Mouse (Mus musculus) limb, embryonic 15.5 days (tissue): Measurements from ENCODE around the gene Tcf12. TPM values are rescaled to one million over a fixed set of nuclear protein-coding genes. Genes with fewer than 3 reads are reported as not detected.

Experiments
- ATAC-seq: fragments of 200-750 bp; cut with Nextera tagmentation; 2 replicates; pipeline ENCODE4 v1.8.0; 2017; ENCODE audit warnings: low read depth, moderate TSS enrichment; ENCODE audit not compliant: insufficient number of reproducible peaks, low FRiP score, low TSS enrichment
- H3K27ac ChIP-seq: fragments of 300-500 bp; sonication (generic); 2 replicates; pipeline ENCODE4 v1.5.1; 2015; ENCODE audit warnings: moderate library complexity, mild to moderate bottlenecking, inconsistent platforms
- H3K27me3 ChIP-seq: fragments of 300-500 bp; sonication (generic); 2 replicates; pipeline ENCODE4 v1.6.1; 2015; ENCODE audit warnings: inconsistent platforms
- H3K36me3 ChIP-seq: fragments of 300-500 bp; sonication (generic); 2 replicates; pipeline ENCODE4 v1.6.1; 2015; ENCODE audit warnings: inconsistent platforms
- H3K4me1 ChIP-seq: fragments of 300-500 bp; sonication (generic); 2 replicates; pipeline ENCODE4 v1.6.1; 2015; ENCODE audit warnings: inconsistent platforms
- H3K4me2 ChIP-seq: fragments of 300-500 bp; sonication (generic); 2 replicates; pipeline ENCODE4 v1.6.1; 2015; ENCODE audit warnings: mild to moderate bottlenecking, inconsistent platforms
- H3K4me3 ChIP-seq: fragments of 300-500 bp; sonication (generic); 2 replicates; pipeline ENCODE4 v1.5.1; 2015; ENCODE audit warnings: mild to moderate bottlenecking, inconsistent platforms
- H3K9ac ChIP-seq: fragments of 300-500 bp; sonication (generic); 2 replicates; pipeline ENCODE4 v1.6.1; 2015; ENCODE audit warnings: inconsistent platforms
- H3K9me3 ChIP-seq: fragments of 300-500 bp; sonication (generic); 2 replicates; pipeline ENCODE4 v1.6.1; 2016; ENCODE audit warnings: inconsistent platforms
- WGBS: fragments of 180-500 bp; shearing (Covaris S2); methylation state at CpG from one replicate; pipeline ENCODE4 v1.1.7; 2015; 5-methylcytosine and 5-hydroxymethylcytosine counted together
- polyA plus RNA-seq: library from polyadenylated mRNA; unstranded; fragments of >200 nt; fragmentation: Nextera tagmentation; extraction: Ambion mirVana; gene quantifications from 2 replicates; pipeline ENCODE4 v1.2.1, GENCODE M21; 2015

The Tcf12 gene
- polyA plus RNA-seq, 1 experiment from 2014 or later, result 90.4 TPM

DNA sequence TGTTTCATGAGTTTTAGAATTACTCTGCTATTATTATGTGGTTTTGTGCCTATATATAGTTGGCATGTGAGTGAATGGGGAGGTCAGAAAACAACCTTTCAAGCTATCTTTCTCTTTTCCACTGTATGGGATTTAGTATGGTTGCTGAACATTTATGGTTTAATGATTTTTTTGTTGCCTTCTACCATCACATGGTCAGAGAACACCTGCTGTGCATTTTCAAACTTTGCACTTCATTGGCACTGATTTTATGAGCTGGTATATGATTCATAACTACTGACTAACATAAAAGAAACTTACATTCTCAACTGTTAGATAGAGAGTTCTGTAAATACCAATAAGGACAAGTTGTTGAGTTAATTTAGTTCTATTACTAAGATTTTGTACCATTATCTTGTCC, 171.7 kb downstream of the Tcf12 start:
- H3K4me1 ChIP-seq, result no peaks in the 10 kb centered on the region
- H3K36me3 ChIP-seq, result no peaks in the 10 kb centered on the region
- H3K4me2 ChIP-seq, result no peak overlapping the region
- no peak overlapping the region for H3K4me3 ChIP-seq
- ATAC-seq, result no peak
- no peak overlapping the region for H3K27ac ChIP-seq
- no peaks in the 10 kb centered on the region for H3K27me3 ChIP-seq
- H3K9me3 ChIP-seq, result no peaks in the 10 kb centered on the region
- no peak overlapping the region for H3K9ac ChIP-seq

DNA sequence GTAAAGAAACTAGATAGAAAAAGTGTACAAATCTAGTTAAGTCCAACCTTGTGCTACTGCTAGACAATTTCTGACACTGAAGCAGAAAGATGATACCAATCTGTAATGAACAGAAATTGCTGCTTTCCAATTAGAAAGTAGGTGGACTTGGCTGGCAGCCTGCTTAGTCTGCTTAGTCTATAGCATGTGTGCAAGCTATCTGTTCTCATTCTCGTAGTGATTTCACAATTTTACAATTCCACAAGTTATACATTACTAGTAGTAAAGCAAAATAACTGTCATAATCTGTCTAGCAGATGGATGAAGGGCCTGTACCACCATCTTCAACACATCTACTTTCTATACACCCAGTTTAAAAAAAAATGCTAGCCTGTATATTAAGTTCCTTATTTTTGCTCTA, 175.5 kb downstream of the Tcf12 start:
- Histone ChIP-seq H3K4me1 (no peaks in the 10 kb centered on the region), H3K27ac (no peak overlapping the region), H3K36me3 (no peaks in the 10 kb centered on the region), H3K27me3 (no peaks in the 10 kb centered on the region), H3K9me3 (no peaks in the 10 kb centered on the region), H3K4me3 (no peak overlapping the region), H3K4me2 (no peak overlapping the region), H3K9ac (no peak overlapping the region)
- 41% methylated on average over 1 of the region's 1 CpGs for WGBS
- no peak for ATAC-seq

DNA sequence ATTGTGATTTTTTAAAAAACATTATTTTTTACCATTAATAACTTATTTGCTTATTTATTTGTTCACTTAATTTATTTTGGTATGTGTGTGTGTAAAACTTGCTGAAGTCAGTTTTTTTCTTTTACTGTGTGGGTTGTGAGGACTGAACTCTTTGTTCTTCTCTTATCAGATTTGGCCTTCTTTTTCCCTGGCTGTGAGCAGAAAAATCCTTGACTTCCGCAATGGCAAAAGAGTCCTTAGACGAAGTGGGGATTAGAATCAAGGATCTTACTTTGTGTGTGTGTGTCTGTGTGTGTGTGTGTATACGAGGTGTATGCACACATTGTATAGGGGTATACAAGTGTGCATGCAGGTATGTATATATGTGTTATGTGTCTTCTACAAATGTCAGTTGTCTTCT, 176.8 kb downstream of the Tcf12 start:
- WGBS, result 86% methylated on average over 3 of the region's 3 CpGs
- H3K27ac ChIP-seq, result no peak overlapping the region
- H3K4me3 ChIP-seq, result no peak overlapping the region
- no peaks in the 10 kb centered on the region for H3K27me3 ChIP-seq
- ATAC-seq, result no peak
- no peaks in the 10 kb centered on the region for H3K4me1 ChIP-seq
- no peak overlapping the region for H3K4me2 ChIP-seq
- no peaks in the 10 kb centered on the region for H3K36me3 ChIP-seq
- H3K9me3 ChIP-seq, result no peaks in the 10 kb centered on the region
- H3K9ac ChIP-seq, result no peak overlapping the region

DNA sequence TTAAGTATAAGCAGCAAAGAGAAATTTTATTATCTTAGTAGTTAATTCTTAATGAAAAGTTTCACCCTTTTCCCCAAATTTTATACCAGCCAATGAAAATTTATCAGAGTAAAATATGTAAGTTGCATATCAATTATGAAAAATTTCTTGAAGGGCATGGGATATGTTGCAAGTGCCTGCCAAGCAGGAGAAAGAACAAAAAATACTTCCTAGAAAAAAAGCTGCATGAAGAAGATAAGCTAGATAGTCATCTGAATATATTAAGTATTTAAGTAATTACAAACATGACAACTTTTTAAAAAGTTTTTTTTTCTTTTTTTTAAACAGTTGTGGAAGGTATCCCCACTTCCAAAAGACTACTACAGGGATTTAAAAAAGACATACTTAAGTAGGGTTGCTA, 179.7 kb downstream of the Tcf12 start:
- Histone ChIP-seq H3K27me3 (no peaks in the 10 kb centered on the region), H3K9me3 (no peaks in the 10 kb centered on the region), H3K9ac (no peak overlapping the region), H3K4me3 (no peak overlapping the region), H3K4me1 (no peaks in the 10 kb centered on the region), H3K27ac (no peak overlapping the region), H3K4me2 (no peak overlapping the region), H3K36me3 (no peaks in the 10 kb centered on the region)
- ATAC-seq, result no peak

DNA sequence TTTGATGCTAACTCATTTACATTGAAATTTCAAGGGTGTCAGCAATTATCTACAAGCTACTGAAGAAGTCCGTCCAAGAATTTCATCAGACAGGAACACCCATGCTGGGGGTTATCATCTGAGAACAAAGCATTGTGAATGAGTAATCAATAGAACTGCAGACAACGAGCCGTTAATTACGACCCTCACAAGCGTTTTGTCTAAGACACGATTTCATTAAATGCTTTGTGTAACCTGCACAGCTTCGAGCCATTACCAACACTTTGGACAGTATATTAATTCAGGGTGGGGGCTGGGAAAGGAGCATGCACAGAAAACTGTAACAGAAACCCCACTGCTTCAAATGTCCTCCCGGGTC, 180.3 kb downstream of the Tcf12 start:
- no peak overlapping the region for H3K27ac ChIP-seq
- no peak overlapping the region for H3K4me2 ChIP-seq
- H3K36me3 ChIP-seq, result no peaks in the 10 kb centered on the region
- no peaks in the 10 kb centered on the region for H3K9me3 ChIP-seq
- no peaks in the 10 kb centered on the region for H3K27me3 ChIP-seq
- no peaks in the 10 kb centered on the region for H3K4me1 ChIP-seq
- no peak overlapping the region for H3K9ac ChIP-seq
- no peak for ATAC-seq
- 69% methylated on average over 8 of the region's 8 CpGs for WGBS
- H3K4me3 ChIP-seq, result no peak overlapping the region

DNA sequence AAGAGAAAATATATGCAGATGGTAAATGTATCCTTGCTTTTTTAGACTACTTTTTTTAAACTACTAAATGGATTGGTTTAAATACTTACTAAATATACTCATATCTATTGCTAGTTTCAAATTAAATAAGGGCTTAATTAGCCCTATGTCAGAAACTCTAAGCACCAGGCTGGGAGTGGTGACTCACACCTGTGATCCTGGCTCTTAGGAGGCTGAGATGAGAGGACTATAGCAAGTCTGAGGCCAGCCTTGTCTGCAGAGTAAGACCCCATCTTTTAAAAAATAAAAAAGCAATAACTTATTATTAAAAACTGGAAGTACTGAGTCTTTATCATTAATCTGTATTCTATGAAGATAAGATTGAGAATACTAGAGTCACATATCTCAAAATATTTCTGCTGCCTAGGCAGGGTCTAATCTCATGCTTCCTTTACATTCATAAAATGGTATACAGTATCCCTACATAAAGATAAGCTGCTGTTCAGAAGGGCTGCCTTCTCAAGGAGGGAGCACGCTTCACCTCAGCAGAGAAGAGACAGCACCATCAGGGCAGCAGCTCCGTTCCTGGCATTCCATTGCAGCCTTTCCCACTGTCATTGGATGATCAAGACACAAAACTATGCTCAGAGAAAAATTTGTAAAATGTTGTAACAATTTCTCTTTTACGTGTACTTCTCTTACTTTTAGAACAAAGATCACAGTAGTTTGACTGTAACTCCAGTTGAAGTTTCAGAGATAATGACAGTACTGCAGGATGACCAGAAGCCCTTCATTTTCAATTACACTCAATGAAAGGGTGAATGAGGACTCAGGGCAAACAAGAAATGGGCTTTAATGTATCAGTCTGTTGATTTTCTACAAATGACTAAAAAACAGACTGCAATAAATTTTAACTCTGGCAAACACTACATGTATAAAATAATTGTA, 181.0 kb downstream of the Tcf12 start:
- Histone ChIP-seq H3K9me3 (no peaks in the 10 kb centered on the region), H3K36me3 (no peaks in the 10 kb centered on the region), H3K4me2 (no peak overlapping the region), H3K27me3 (no peaks in the 10 kb centered on the region), H3K4me3 (no peak overlapping the region), H3K4me1 (no peaks in the 10 kb centered on the region), H3K27ac (no peak overlapping the region), H3K9ac (no peak overlapping the region)
- WGBS, result 68% methylated on average over 3 of the region's 3 CpGs
- ATAC-seq, result no peak

DNA sequence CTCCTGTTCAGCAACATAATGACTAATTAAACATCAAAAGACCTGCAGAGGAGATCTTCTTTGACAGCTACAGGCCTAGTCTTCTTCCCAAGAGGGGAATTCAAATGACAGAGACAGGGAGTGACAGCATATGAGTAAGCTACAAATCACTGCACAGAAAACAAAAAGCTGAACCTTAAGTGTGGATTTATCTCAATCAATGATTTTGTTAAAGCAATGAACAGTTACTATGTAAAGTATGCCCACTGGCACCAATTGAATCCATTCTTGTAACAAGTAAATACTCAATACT, 195.1 kb downstream of the Tcf12 start:
- Histone ChIP-seq H3K27me3 (no peaks in the 10 kb centered on the region), H3K9ac (no peak overlapping the region), H3K4me1 (no peaks in the 10 kb centered on the region), H3K27ac (no peak overlapping the region), H3K9me3 (no peaks in the 10 kb centered on the region), H3K4me3 (no peak overlapping the region), H3K36me3 (0 out of 2 replicates have a peak, but pooled peaks cover 3% of the 10 kb centered on the region), H3K4me2 (no peak overlapping the region)
- no peak for ATAC-seq

DNA sequence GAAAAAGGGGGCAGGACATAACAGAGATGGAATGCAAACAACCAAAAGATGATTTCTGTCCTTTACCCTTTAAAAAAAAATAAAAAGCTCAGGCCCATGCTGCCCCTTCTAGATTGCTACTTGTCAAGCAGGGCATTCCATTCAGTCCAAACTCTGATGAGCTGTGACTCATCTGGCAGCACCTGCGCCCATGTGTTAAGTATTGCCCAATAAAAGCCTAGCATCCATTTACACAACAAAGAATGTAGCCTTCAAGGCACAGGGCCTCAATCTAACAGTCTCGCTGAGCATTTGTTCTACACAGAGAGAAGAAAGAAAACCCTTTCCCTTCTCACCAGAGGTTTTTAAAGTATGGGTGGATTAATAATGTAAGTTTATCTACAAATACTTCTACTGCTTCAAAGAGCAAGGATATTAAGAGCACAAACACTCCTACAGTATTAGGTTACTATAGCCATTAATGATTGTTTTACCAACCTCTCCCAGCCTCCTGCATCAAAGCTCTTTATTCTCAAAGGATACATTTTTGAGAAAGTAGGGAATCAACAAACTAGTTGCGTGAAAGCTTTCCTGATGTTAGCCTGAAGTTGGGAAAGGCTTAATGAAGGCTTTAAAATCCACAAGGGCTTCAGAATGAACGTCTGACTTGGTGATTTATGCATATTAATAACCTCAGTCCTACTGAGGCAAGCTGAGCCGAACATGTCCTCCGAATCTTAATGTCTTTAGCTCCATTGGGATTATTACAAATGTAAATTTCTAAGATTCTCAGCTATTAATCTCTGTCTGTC, 195.6 kb downstream of the Tcf12 start:
- ATAC-seq, result no peak
- no peak overlapping the region for H3K27ac ChIP-seq

DNA sequence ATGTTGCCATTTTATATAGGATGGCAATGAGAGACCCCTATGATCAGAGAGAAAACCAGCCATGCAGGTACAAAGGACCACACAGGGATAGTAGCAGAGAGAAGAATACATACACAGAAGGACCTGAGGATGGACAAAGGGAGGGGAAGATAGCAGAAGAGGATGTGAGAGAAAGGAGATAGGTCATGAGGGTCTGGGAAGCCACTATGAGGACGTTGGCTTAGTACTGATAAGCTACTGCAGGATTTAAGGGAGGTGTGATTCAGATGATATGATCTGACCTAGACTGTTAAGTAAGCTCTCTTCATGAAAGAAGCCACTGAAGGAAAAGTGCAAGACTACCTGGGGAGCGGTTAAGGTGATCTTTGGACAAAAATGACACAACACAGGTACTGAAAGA, 205.1 kb downstream of the Tcf12 start:
- WGBS, result 79% methylated on average over 2 of the region's 2 CpGs
- Histone ChIP-seq H3K4me3 (no peak overlapping the region), H3K27me3 (no peaks in the 10 kb centered on the region), H3K4me2 (no peak overlapping the region), H3K9me3 (no peaks in the 10 kb centered on the region), H3K27ac (no peak overlapping the region), H3K9ac (no peak overlapping the region), H3K36me3 (peaks cover 10% of the 10 kb centered on the region), H3K4me1 (no peaks in the 10 kb centered on the region)
- ATAC-seq, result no peak

More for the DNA sequence above, 195.6 kb downstream of the Tcf12 start:
- Histone ChIP-seq H3K4me1 (no peaks in the 10 kb centered on the region), H3K9ac (no peak overlapping the region), H3K9me3 (no peaks in the 10 kb centered on the region), H3K4me3 (no peak overlapping the region), H3K36me3 (no peaks in the 10 kb centered on the region), H3K4me2 (no peak overlapping the region), H3K27me3 (no peaks in the 10 kb centered on the region)
- 29% methylated on average over 6 of the region's 6 CpGs for WGBS

DNA sequence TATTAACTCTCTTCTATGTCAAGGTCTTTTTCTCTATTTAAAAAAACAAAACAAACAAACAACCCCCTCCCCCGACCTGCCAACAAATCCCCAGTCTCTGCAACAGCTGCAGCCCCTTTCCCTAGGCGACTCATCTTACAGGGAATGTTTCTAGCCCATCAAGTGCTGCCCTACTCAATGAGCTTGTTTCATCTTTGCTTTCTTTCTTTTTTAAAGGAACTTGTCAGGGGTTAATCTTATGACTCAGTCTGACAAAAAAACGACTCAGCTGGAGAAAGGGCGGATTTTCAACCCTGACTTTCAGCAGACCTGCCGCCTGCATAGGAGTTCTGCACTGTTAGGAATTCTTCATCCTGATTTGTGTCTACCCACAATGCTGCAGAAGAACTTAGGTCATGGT, 212.8 kb downstream of the Tcf12 start:
- no peak overlapping the region for H3K4me3 ChIP-seq

DNA sequence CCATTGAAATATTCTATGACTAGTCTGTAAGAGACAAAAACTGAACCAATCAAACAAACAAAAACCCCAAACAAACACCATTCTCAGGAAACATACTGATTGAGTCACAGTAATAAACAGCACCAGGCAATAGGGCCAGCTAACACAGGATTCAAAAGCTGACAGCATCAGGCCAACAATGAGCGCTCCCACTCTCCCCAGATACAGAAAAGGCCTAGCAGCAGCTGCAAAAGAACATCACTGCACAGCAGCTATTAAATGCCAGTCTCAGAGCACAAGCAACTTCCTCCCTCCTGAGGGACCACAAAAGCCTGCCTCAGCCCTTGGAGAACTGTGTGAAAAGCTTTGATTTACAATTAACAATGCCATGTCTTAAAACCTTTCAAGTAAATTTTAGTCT, 214.3 kb downstream of the Tcf12 start:
- Histone ChIP-seq H3K4me2 (no peak overlapping the region), H3K4me1 (peaks cover 13% of the 10 kb centered on the region), H3K36me3 (no peaks in the 10 kb centered on the region), H3K9ac (no peak overlapping the region), H3K4me3 (no peak overlapping the region), H3K9me3 (no peaks in the 10 kb centered on the region), H3K27me3 (no peaks in the 10 kb centered on the region), H3K27ac (peak overlapping the region; percentile 44)
- 31% methylated on average over 1 of the region's 1 CpGs for WGBS
- no peak for ATAC-seq

More for the DNA sequence above, 212.8 kb downstream of the Tcf12 start:
- Histone ChIP-seq H3K9me3 (no peaks in the 10 kb centered on the region), H3K27me3 (no peaks in the 10 kb centered on the region), H3K27ac (no peak overlapping the region), H3K4me2 (no peak overlapping the region), H3K36me3 (no peaks in the 10 kb centered on the region), H3K4me1 (peaks cover 10% of the 10 kb centered on the region), H3K9ac (no peak overlapping the region)
- 36% methylated on average over 5 of the region's 5 CpGs for WGBS
- ATAC-seq, result no peak

DNA sequence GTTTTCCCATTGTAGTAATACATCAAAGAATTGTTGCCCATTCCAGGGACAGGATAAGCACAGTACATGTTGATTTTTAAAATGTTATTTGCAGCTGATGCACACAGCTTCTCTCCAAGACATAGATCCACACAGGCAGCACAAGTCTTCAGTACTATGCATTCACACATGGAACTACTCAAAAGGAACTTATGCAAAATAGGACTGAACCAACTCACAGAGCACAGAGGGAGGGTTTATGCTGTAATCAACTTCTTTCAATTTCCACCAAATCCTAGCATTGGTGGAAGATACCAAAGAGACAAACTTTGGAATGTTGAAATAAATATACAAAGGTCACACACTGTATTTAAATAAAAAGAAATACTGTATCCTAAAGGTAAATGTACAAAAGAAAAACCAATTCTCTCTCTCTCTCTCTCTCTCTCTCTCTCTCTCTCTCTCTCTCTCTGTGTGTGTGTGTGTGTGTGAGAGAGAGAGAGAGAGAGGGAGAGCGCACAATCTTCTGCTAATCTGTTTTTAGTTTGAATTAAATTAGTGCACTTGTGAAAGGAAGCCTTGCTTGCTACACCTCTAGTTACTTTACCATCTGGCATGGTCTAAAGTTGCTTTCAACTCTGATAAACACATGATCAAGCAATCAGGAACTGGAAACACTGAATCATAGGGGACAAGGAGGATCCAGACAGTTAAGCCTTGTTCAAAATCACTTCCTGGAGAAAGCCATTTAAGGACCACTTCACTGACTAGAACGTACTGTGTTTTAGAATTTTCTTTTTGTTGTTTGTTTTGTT, 215.5 kb downstream of the Tcf12 start:
- Histone ChIP-seq H3K27ac (peak overlapping the region; percentile 87), H3K4me1 (peaks cover 13% of the 10 kb centered on the region), H3K9me3 (no peaks in the 10 kb centered on the region), H3K4me3 (peak overlapping the region; percentile 36), H3K4me2 (peak overlapping the region; percentile 14; the same call in 1 of the 2 replicates), H3K27me3 (no peaks in the 10 kb centered on the region), H3K36me3 (no peaks in the 10 kb centered on the region), H3K9ac (no peak overlapping the region)
- peak; percentile 79; the same call in 1 of the 2 replicates for ATAC-seq
- 20% methylated on average over 2 of the region's 2 CpGs for WGBS
